Mouse (Mus musculus) layer of hippocampus, adult 11-12 months (tissue): ENCODE results near the gene Eef1akmt3.
"Not testable (repeated sequence)": the region's sequence is repeated elsewhere in the genome, so short reads cannot be mapped to it uniquely, and the experiment has no call there.

Experiments used
- DNase-seq: peaks from one replicate; pipeline ENCODE4 v3.0.0; 2022; ENCODE audit warnings: low spot score

Gene Eef1akmt3

GRCm38 (mm10) chr10:127070190-127071121, 29.1 kb upstream of the Eef1akmt3 start, which contains the start of gene Tspan31:
Gene Tspan31 (minus strand): TSS chr10:127070264.
- peak; percentile 95 for DNase-seq

GRCm38 (mm10) chr10:127069281-127070189, 28.2 kb upstream of the Eef1akmt3 start:
- peak; percentile 15 for DNase-seq

GRCm38 (mm10) chr10:127068360-127069038, 27.2 kb upstream of the Eef1akmt3 start:
- DNase-seq: peak; percentile 11

- no peak for DNase-seq
Measured at GRCm38 (mm10) chr10:127066519-127067018, 25.3 kb upstream of the Eef1akmt3 start.

- DNase-seq: no peak
Measured at GRCm38 (mm10) chr10:127065981-127066380, 24.7 kb upstream of the Eef1akmt3 start.

GRCm38 (mm10) chr10:127063913-127064870, 22.9 kb upstream of the Eef1akmt3 start:
- no peak for DNase-seq

GRCm38 (mm10) chr10:127063239-127063872, 22.0 kb upstream of the Eef1akmt3 start, which contains the start of gene Cdk4:
Gene Cdk4 (plus strand): TSS chr10:127063534.
- peak; percentile 98 for DNase-seq

GRCm38 (mm10) chr10:127062503-127062902, 21.2 kb upstream of the Eef1akmt3 start:
- DNase-seq: no peak

GRCm38 (mm10) chr10:127062101-127062500, 20.8 kb upstream of the Eef1akmt3 start:
- DNase-seq: not testable (repeated sequence)

GRCm38 (mm10) chr10:127061513-127061912, 20.2 kb upstream of the Eef1akmt3 start:
- no peak for DNase-seq

- no peak for DNase-seq
Measured at GRCm38 (mm10) chr10:127061085-127061484, 19.8 kb upstream of the Eef1akmt3 start.

- peak; percentile 73 for DNase-seq
Measured at GRCm38 (mm10) chr10:127059968-127060916, 18.9 kb upstream of the Eef1akmt3 start, which contains the start of gene March9. Gene March9 (minus strand): TSS chr10:127060184.

- DNase-seq: no peak
Measured at GRCm38 (mm10) chr10:127059174-127059967, 18.1 kb upstream of the Eef1akmt3 start.

- DNase-seq: no peak
Measured at GRCm38 (mm10) chr10:127058708-127059107, 17.4 kb upstream of the Eef1akmt3 start.

- peak; percentile 70 for DNase-seq
Measured at GRCm38 (mm10) chr10:127058161-127058560, 16.8 kb upstream of the Eef1akmt3 start.

GRCm38 (mm10) chr10:127056490-127056889, 15.2 kb upstream of the Eef1akmt3 start:
- DNase-seq: no peak

- DNase-seq: no peak
Measured at GRCm38 (mm10) chr10:127055406-127055805, 14.1 kb upstream of the Eef1akmt3 start.

- DNase-seq: no peak
Measured at GRCm38 (mm10) chr10:127054646-127055045, 13.3 kb upstream of the Eef1akmt3 start.
